Mouse (Mus musculus): ENCODE data around the gene Marco. TPM values are rescaled to one million over a fixed set of nuclear protein-coding genes. Genes with fewer than 3 reads are reported as not detected.

Gene Marco
- polyA plus RNA-seq, 1 experiment from 2014 or later: 0.30 TPM

DNA sequence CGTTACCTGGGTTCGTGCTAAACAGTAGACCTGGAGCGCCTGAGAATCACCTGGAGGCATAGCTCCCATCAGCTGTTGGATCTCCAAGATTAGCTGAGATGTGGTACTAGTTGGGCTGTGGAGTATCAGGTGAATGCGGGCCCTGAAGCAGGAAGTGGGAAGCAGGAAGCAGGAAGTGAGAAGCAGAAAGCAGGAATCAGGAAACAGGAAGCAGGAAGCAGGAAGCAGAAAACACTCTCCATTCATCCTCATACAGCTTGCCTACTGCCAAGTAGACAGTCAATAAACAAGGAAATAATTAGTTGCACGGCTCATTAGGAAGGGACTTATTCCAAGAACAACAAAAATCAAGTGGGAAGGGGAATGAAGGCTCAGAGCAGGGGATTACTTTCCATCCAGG is 69.2 kb downstream of the Marco start:
- no peaks in the 10 kb centered on the region for H3K9me3 ChIP-seq
- no peaks in the 10 kb centered on the region for H3K27me3 ChIP-seq
- ATAC-seq (ENCODE audit: borderline replicate concordance, extremely low read depth, low FRiP score, low TSS enrichment): no peak
- H3K4me1 ChIP-seq: no peaks in the 10 kb centered on the region
- no peak overlapping the region for H3K27ac ChIP-seq
- H3K36me3 ChIP-seq: no peaks in the 10 kb centered on the region
- no peak overlapping the region for H3K4me3 ChIP-seq
- H3K4me2 ChIP-seq: no peak overlapping the region
- WGBS: 75% methylated on average over 5 of the region's 5 CpGs
- H3K9ac ChIP-seq: no peak overlapping the region

DNA sequence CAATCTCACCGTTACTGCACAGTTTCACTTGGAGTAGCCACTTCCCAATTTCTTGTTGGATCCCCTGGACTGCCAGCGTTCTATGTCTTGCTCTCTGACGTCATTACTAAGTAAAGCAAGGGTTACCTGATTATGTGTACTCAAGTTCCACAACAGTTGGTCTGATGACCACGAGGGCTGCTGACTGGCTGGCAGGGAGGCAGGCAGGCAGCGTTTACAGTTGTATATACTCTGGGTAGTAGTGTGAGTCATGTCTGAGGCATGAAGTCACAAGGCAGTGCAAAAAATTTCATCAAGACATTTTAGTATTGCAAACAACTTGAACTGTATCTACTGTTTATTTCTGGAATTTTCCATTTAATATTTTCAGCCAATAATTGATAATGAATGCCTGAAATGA is 74.7 kb downstream of the Marco start:
- no peaks in the 10 kb centered on the region for H3K36me3 ChIP-seq
- WGBS: 50% methylated on average over 5 of the region's 5 CpGs
- no peak overlapping the region for H3K4me2 ChIP-seq
- ATAC-seq (ENCODE audit: borderline replicate concordance, extremely low read depth, low FRiP score, low TSS enrichment): no peak
- no peak overlapping the region for H3K4me3 ChIP-seq
- H3K27ac ChIP-seq: no peak overlapping the region
- H3K4me1 ChIP-seq: no peaks in the 10 kb centered on the region
- H3K9ac ChIP-seq: no peak overlapping the region
- no peaks in the 10 kb centered on the region for H3K27me3 ChIP-seq
- no peaks in the 10 kb centered on the region for H3K9me3 ChIP-seq

GRCm38 (mm10) chr1:120425587-120425986 is 79.2 kb downstream of the Marco start:
- Histone ChIP-seq H3K4me3 (no peak overlapping the region), H3K27me3 (no peaks in the 10 kb centered on the region), H3K9me3 (no peaks in the 10 kb centered on the region), H3K36me3 (no peaks in the 10 kb centered on the region), H3K4me2 (no peak overlapping the region), H3K9ac (no peak overlapping the region), H3K27ac (no peak overlapping the region), H3K4me1 (no peaks in the 10 kb centered on the region)
- WGBS: 59% methylated on average over 8 of the region's 8 CpGs
- no peak for ATAC-seq (ENCODE audit: borderline replicate concordance, extremely low read depth, low FRiP score, low TSS enrichment)

Other genes starting within 250 kb of the Marco start
- gene Steap3, start 232.3 kb downstream of the Marco start, polyA plus RNA-seq (2015; fragmentation: Nextera tagmentation; extraction: Ambion mirVana): 3.0 and 3.1 TPM in 2 replicates
- gene C1ql2, start 164.4 kb downstream of the Marco start, polyA plus RNA-seq (2015; fragmentation: Nextera tagmentation; extraction: Ambion mirVana): 0.10 TPM in 1 of 2 replicates, not detected in the other
- gene En1, start 97.4 kb upstream of the Marco start, polyA plus RNA-seq (2015; fragmentation: Nextera tagmentation; extraction: Ambion mirVana): not detected in 2 replicates